Mouse (Mus musculus) frontal cortex, adult 2 months (tissue): ENCODE data around the gene Lhx8. TPM values are rescaled to one million over a fixed set of nuclear protein-coding genes. Genes with fewer than 3 reads are reported as not detected.

Source experiments
- DNase-seq, 2 experiments: peaks; one replicate each; pipeline ENCODE4 v3.0.0; 2022; ENCODE audit warnings: low spot score in 1 of 2; ENCODE audit errors: extremely low spot score in 1 of 2
- polyA plus RNA-seq: library from polyadenylated mRNA; depleted of rRNA; stranded (reverse); fragments of >200 nt; gene quantifications from 2 replicates; pipeline ENCODE4 v1.2.3, GENCODE M21; 2012

The Lhx8 gene
- polyA plus RNA-seq, 1 experiment, result 0.18 TPM

DNA sequence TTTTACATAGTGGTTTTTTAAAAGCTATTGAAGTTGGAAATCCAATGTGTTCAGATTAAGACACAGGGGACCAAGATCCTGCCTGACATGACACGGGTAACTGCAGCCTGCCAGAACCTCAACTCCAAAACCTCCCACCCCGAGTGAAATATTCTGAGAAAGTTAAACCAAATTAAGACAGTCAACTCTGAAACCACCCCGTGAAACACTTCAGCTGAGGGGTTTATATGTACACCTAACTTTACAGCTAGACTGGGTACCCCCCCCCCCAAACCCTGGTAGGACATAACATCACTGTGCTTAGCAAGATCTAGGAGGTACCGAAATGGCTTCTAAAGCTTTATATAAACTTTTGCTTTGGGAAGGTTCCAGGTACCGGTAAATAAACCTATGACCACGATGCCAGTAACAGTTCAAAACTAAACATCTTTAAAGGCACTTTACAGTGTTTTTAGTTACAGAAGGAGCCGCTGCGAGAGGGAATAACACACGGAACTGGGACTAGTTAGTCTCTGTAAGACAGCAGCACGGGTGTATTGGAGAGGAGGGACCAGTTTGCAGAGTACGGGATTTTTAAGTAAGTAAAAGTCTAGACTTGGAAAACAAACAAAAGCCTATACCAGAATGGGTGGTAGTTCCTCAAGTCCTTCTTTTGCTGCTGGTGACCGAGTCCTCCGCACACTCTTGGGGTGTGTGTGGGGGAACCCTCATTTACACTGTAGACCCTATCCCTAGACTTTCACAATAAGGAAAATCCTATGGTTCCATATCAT, 3.2 kb downstream of the Lhx8 start:
- DNase-seq, result no peak

DNA sequence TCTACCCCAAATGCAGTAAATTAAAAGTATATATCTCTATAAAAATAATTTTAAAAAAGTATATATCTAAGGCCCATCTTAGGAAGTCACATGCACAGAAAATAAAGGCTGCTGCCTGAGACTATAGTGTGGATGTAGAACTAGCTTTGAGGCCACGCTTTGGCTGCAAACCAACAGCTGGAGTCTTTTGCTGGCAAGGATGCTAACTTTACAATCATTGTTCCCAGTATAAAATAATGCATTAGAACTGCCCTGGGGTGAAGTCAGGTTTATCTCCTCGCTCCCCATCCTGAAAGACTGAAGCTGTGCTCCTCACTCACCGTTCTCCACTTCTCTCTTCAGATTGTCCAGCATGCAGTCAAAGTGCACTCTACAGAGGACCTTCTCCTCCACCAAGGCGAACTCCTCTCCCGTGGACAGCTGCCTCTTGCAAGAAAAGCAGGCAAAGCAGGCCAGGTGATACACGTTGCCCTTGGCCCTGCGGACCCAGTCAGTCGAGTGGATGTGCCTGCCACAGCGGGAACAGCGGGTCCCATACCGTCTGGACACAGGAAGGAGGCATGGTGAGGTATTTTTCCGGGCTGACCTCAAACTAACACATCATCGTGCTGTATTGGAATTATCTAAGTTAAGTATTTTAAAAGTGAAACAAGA, 8.4 kb downstream of the Lhx8 start:
- no peak for DNase-seq

DNA sequence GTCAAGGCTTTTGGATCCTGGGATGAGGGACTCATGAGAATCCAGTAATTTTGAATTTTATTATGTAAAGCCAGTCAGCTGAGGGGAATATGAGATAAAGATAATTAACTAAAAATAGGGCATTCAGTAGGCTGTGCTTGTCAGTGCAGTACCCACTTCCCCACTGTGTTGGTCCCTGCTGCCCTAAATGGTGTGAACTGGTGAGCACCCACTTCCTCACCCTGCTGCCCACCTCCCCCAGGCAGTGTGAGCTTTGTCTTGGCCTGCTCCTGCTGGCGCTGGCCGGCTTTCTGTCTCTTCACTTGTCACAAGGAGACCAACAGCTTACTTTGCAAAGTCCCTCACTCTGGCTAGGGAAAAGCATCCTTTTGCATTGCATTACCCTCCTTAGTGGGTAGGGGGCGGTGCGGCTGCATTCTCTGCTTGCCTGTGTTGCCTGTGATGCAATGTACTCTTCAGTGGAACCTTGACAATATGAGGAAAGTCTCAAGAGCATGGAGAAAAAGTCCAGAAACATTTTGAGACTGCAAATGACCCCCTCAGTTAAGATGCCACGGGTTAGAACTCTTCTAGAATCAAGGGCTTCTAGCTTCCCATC, 12.7 kb downstream of the Lhx8 start:
- no peak for DNase-seq

DNA sequence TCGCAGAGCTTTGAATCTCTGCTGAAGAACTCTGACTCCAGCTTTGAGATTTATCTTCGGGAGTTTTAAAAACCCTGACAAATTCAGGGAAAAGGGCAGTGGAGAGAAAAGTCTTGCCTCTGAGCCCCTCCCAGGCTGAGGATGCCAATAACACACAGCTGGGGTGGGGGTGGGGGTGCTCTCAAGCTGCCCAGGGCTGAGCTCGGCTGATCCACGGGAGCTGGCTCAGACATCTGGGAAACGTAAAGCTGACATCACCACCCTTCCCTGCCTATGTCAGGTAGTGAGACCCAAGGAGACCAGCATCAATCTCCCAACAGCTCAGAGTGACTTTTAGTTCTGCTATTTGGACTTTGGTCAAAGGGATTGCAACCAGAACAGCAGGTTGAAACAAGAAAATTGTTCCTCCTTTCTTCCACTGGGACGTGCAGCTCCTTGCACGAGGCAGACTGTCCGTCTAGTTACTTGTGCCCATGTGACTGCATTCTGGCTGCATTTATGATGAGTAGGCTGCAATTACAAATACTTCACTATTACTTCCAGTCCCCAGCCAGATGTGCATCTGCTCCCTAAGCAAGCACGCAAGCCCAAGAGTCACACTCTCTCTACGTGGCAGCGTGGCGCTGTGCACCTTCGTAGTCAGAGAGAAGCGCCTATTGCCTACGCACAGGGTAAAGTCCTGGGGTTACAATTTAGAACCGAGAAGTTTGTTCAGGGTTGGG, 25.1 kb downstream of the Lhx8 start:
- DNase-seq, result no peak

DNA sequence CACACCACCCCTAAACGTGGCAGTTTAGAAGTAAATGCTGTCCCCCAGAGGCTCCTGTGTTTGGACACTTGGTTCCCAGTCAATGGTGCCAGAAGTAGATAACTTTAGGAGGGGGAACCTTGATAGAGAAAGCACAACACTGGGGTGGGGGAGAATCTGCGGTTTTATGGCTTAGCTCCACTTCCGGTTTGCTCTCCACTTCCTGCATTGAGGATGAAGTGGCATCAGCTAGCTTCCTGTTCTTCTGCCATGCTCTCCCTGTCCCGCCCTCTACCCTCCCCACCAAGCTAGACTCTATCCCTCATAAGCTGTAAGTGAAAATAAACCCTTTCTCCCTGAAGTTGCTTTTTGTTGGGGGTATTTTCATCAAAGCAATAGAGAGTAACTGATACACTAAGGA, 29.4 kb downstream of the Lhx8 start:
- DNase-seq, result no peak

DNA sequence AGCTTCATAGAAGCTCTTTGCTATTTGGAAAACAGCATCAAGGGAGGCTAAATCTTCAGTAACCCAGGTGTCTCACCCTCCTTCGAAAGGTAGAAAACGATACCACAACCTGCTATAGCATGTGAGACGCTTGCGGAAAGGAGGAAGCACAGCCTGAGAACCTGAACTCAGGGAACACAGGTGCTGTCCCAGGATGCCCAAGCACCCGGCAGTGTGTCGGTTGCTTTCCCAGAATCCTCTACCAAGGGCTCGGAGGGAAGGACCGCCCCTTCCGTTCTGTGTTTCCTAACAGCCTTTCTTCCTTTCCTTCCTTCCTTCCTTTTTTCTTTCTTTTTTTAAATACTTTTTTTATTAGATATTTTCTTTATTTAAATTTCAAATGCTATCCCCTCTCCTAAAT, 30.5 kb downstream of the Lhx8 start:
- no peak for DNase-seq

DNA sequence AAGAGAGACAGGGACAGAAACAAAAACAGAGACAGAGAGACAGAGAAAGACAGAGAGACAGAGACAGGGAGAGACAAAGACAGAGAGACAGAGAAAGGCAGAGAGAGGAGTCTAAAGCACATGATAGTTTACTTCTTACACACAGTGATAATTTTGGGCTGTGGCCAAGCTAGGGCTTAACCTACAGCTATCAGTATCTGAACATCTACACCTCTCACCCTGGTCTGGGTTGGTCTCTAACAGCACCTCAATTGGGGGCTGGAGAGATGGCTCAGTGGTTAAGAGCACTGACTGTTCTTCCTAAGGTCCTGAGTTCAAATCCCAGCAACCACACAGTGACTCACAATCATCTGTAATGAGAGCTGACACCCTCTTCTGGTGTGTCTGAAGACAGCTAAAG, 32.0 kb downstream of the Lhx8 start:
- no peak for DNase-seq

DNA sequence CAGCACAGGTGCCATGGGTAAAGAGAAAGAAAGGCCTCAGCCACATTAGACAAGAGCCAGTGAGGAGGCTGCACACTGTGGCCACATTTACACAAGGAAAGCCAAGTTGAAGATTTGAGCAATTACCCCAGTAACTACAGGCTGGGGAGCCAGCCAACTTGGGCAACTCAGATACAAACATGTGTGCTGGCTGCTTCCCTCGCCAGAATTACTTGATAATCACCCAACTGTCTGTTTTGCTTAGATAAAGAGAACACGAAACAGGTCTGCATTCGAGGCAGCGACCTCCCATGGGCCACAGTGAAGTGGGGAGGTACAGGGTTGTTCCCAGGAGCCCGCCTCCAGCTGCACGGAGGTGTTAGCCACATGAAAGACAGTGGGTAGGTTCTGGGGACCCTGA, 33.0 kb downstream of the Lhx8 start:
- no peak for DNase-seq

DNA sequence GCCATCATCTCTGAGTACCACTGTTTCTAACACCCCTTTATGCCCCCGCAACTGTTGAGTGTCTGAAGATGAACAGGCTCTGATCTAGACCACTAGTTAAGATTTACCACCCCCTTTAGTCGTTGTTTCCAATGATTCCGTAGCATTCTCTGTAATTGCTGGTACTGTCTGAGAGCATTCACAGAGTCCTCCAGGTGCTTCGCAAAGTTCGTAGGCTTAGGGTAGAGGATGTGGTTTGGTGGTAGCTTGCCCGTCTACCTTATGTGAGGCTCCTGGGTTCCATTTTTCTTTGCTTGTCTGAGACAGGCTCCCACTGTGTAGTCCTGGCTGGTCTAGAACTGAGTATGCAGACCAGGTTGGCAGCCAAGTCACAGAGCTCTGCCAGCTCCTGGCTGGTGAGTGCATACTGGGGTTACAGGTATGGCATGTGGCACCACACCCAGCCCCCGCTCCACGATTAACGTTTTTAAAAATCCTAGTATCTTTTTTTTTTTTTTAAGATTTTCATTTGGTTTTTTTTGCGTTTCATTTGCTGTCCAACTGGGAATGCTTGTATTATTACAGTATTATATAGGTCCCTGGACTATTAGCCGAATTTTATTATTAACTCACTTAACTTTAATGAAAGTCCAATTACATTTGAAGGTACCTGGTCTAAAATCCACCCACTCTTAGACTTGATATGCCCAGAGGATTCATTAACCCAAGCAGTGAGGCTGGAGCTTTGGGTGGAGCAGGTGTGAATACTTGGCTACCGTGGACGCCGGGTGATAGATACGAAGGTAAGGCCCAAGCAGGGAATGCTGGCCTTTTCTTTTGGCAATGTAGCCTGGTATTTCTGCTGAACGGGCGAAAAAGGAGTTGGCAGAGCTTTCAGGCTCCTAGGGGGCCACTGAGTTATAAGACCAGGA, 35.3 kb downstream of the Lhx8 start:
- no peak for DNase-seq

DNA sequence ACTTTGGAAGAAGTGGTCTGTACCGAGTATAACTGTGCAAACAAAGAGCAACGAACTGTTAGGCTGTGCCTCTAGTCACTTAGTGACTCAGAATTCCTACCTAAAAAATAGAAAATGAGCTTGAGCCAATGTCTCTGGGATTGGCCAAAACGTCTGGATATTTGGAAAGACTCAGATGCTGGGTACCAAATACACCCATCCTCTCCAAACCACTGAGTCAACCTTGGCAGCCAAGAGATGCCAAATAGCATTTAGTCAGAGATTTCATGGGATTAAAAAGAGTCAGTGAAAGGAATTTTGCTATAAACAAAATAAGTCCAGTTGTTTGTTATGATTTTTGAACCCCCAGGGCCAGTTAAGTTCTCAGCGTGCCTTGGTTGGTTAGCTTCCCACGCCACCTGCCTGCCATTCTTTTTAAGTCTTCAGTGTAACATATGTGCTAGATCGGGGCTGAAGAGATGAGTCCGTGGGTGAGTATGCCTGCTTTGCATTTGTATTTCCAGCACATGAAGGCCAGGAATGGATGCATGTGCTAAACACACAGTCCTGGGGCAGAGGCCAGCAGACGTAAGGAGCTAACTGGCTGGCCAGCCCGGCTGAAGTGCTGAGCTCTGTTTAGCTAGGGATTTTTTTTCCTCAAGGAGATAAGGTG, 36.5 kb downstream of the Lhx8 start:
- peak; percentile 34 to 49 for DNase-seq

DNA sequence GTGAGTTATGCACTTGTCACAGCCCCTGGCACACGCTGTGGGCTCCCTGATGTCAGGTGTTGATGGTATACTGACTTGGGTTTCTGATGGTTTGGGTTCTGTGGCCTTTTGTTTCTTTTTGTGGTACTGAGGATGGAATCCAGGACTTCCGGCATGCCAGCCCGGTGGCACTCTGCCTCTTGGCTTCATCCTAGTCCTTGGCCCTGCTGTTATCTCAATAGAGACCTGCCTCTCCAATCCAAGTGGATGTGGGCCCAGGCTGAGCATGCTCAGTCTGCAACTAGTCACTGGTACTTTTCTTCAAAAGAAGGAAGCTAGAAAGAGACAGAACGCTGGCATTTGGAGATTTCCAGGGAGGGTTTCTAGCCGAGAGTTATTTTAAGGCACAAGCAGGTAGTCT, 38.3 kb downstream of the Lhx8 start:
- DNase-seq, result no peak

DNA sequence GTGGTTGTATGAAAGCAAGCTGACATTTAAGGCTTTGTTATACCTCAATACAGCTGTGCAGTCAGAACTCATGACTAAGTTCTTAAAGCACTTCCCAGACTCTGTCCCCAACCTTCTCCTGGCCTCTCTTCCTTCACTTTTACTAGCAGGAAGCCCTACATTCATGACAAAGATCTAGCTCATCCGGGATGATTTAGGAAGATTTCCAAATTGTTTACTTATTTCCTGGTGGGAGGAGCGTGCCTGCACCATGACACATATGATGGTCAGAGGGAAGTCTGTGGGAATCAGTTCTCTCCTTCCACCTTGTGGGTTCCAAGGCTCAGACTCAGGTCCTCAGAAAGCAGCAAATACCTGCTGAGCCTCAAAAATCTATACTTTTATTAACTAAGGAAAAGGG, 40.1 kb downstream of the Lhx8 start:
- no peak for DNase-seq

DNA sequence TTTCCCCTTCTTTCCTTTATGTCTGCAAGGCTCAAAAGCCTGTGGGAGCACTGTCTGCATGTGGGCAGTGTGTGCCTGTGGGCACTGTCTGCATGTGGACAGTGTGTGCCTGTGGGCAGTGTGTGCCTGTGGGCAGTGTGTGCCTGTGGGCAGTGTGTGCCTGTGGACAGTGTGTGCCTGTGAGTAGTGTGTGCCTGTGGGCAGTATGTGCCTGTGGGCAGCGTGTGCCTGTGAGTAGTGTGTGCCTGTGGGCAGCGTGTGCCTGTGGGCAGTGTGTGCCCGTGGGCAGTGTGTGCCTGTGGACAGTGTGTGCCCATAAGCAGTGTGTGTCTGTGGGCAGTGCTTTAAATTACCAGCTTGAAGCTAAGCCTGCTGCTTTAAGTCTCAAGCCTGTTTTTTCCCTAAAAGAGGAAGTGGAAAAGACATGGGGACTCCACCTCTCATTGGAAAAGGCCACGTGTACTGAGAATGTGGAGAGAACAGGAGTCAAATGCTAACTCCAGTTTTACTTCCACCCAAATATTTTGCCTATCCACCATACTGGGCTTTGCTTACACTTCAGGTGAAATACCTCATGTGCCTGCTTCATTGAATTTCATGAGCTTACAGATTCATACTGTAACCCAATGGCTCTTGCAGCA, 41.9 kb downstream of the Lhx8 start:
- peak in 1 of 2 experiments; percentile 5 for DNase-seq

DNA sequence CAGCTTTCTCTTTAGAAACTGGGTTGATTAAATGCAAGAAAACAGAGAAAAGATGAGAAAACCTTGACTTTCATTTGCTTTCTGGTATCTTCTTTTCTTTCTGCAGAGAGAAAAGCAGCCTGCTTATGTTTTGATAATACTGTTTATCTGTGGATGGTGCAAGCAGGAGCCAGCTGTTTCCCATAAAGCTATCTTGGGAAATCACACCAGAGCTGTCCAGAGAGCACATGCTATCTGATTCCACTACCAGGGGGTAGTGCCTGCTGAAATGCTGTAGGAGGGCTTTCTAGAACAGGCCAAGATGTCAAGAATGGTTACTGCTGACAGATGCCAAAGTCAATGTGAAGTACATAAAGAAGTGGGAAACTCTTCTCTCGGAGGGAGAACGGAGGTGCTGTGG, 43.2 kb downstream of the Lhx8 start:
- DNase-seq, result no peak

DNA sequence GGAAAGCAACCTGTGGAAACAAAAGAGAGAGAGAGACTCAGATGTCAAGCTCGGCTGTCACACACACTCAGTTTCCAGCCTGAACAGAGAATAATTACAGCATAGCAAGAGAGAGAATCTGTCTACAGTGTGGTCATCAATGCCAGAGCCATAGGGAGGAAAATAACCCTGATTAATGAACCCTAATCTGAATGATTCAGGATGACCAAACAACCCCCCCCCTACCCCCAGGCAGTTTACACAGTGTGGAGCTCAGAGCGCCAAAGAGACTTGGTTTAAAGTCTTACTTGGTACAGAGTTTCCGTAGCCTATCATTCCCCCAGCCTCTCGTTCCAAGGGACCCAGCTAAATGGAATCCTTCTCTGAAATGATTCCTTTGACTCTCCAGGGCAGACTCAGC, 45.1 kb downstream of the Lhx8 start:
- no peak for DNase-seq

DNA sequence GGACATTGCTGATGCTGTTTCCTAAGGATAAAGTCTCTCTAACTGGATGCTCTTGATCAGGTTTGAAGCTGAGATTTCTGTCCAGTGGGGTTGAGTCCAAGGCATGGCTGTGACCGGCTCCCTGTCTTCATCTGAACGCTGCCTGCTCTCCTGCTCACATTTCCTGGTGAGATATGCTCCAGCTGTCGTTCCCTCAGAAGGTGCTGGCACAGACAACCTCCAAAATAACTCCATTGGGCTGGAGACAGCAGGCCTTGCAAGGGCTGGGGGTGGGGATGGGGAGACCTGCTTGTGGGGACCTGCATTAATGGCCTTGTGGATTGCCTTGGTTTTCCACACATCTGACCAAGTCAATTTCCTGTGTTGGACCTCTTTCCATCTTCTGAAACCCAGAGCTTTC, 46.2 kb downstream of the Lhx8 start:
- no peak for DNase-seq

DNA sequence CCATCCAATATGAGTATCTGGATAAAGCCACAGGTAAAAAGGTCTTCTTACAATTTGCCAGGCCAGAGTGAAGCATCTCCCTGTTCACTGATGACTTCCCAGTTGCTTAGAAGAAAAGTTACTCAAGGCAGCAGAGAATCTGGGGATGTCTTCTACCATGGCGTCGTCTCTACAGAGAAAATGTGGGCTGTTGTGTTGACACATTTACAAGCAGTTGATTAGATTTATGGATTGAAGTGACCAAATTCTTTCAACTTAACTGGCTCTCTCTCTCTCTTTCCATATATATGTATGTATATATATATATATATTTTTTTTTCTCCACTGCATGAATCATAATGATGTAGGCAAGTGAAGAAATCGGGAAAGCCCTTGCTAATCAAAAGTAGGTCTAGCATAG, 55.8 kb downstream of the Lhx8 start:
- DNase-seq, result no peak

DNA sequence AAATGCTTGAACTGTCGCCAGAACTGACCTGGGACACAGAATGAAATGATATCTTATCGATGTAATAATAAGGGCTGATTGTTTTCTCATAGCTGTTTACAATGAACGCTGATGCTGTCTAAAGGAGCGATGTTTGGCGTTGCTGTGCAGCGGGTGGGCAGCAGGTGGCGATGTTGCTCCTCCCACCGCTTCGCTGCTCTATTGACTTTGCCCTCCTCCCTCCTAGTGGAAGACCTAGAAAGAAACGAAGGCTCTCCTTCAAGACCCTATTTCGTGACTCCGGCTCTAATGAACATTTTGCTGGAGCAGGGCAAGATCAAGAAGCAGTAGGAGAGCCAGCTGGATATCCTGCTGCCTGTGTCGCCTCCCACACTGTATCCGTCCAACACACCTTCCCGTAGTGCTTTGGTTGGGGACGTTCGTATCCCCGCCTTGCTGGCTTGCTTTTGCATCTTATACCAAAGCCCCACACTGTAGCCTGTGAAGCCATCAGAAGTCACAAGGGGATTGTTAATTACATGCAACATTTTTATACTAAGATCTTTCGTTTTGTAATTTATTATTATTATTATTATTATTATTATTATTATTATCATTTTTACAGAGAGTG, 60.6 kb downstream of the Lhx8 start:
- peak; percentile 32 to 91 for DNase-seq

DNA sequence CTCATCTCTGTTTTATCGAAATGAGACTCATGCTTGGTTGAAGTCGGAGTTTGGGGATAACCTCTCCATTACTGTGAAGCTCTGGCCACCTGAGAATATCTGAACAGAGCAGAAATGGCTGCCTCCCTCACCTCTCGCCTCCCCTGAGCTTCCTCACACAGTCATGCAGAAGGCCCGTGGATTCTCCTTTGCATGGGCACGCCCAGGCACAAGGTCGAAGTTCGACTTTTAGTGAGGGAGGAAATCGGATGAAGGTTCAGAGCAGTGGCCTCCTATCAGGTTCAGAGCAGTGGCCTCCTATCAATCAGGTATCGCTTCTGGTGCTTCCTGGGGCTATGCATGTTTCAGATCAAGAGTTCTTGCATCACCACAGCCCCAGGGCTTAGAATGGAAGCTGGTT, 62.1 kb downstream of the Lhx8 start:
- no peak for DNase-seq
